Comparison of ENCODE assay signal across 27 mouse cellular contexts in genomic region chr5:51718911-51719310, GRCm38 (mm10).
"Had no signal": no experiment of that assay in that cellular context is flagged by ENCODE, and none has a peak within 500 bp of the region (broad histone marks: within the 10 kb centered on the region; RNA-seq: fewer than 3 reads in every experiment).

No protein-coding gene starts in this region.

- ATAC-seq: hindbrain, postnatal 0 days; intestine, embryonic 16.5 days; liver, embryonic 12.5 days had no signal

- H3K4me2 ChIP-seq: heart, embryonic 11.5 days; heart, embryonic 13.5 days; heart, embryonic 15.5 days; hindbrain, embryonic 13.5 days; hindbrain, embryonic 15.5 days; kidney, embryonic 15.5 days; limb, embryonic 13.5 days; limb, embryonic 15.5 days; liver, embryonic 12.5 days had no signal

- H3K9me3 ChIP-seq: heart, embryonic 13.5 days; heart, embryonic 15.5 days; hindbrain, embryonic 13.5 days; hindbrain, embryonic 15.5 days; kidney, embryonic 15.5 days; limb, embryonic 15.5 days; liver, embryonic 12.5 days had no signal

- H3K27me3 ChIP-seq: heart, embryonic 13.5 days; heart, embryonic 15.5 days; hindbrain, embryonic 13.5 days; hindbrain, embryonic 15.5 days; kidney, embryonic 15.5 days; limb, embryonic 15.5 days; liver, embryonic 12.5 days had no signal

- H3K36me3 ChIP-seq: heart, embryonic 13.5 days; heart, embryonic 15.5 days; hindbrain, embryonic 13.5 days; hindbrain, embryonic 15.5 days; kidney, embryonic 15.5 days; limb, embryonic 13.5 days; limb, embryonic 15.5 days; liver, embryonic 12.5 days had no signal

- H3K4me3 ChIP-seq: heart, adult 2 months; heart, embryonic 13.5 days; heart, embryonic 15.5 days; hindbrain, embryonic 13.5 days; hindbrain, embryonic 15.5 days; kidney, embryonic 15.5 days; limb, embryonic 13.5 days; limb, embryonic 15.5 days; liver, embryonic 12.5 days had no signal

- H3K4me1 ChIP-seq: heart, embryonic 15.5 days; hindbrain, embryonic 13.5 days; kidney, embryonic 15.5 days; limb, embryonic 13.5 days; limb, embryonic 15.5 days; liver, embryonic 12.5 days had no signal

- H3K27ac ChIP-seq: heart, adult 2 months; heart, embryonic 13.5 days; heart, embryonic 15.5 days; hindbrain, embryonic 13.5 days; hindbrain, embryonic 15.5 days; hindbrain, postnatal 0 days; kidney, embryonic 15.5 days; kidney, postnatal 0 days; limb, embryonic 13.5 days; limb, embryonic 15.5 days; liver, embryonic 12.5 days; liver, embryonic 14.5 days had no signal

- H3K9ac ChIP-seq: heart, embryonic 13.5 days; heart, embryonic 15.5 days; hindbrain, embryonic 13.5 days; hindbrain, embryonic 15.5 days; kidney, embryonic 15.5 days; limb, embryonic 13.5 days; limb, embryonic 15.5 days; liver, embryonic 12.5 days; liver, embryonic 14.5 days had no signal

- DNase-seq: gastrocnemius, postnatal 14 days; gastrocnemius, postnatal 36 days; heart, adult 11 months; heart, adult 2 months; heart, postnatal 14 days; heart, postnatal 36 days; kidney, adult 11 months; kidney, adult 2 months; kidney, adult 9 months; kidney, postnatal 14 days; kidney, postnatal 36 days; layer of hippocampus, adult 9-11 months; layer of hippocampus, postnatal 36 days; left cerebral cortex, postnatal 4 days had no signal
